Mouse (Mus musculus) spleen, adult 2 months (tissue): ENCODE measurements around the gene Acer1. TPM values are rescaled to one million over a fixed set of nuclear protein-coding genes. Genes with fewer than 3 reads are reported as not detected.

Source experiments
- DNase-seq, 2 experiments: peaks; one replicate each; pipeline versions ENCODE4 v3.0.0 to v3.0.0-alpha.2; 2012 to 2021; ENCODE audit warnings: low spot score in 2 of 2, low read depth in 1 of 2
- H3K27ac ChIP-seq: fragments of 200-500 bp; 2 replicates; pipeline ENCODE4 v1.5.1; 2012; ENCODE audit warnings: low read length, inconsistent platforms; ENCODE audit not compliant: insufficient read depth
- H3K27me3 ChIP-seq: fragments of 200-500 bp; 2 replicates; pipeline ENCODE4 v1.6.1; 2012; ENCODE audit warnings: mild to moderate bottlenecking, moderate library complexity, low read length, inconsistent platforms; ENCODE audit not compliant: control insufficient read depth, insufficient read depth
- H3K36me3 ChIP-seq: fragments of 200-500 bp; 2 replicates; pipeline ENCODE4 v1.6.1; 2012; ENCODE audit warnings: mild to moderate bottlenecking, low read length, inconsistent platforms; ENCODE audit not compliant: control insufficient read depth, insufficient read depth
- H3K4me1 ChIP-seq: fragments of 200-500 bp; 2 replicates; pipeline ENCODE4 v1.6.1; 2011; ENCODE audit warnings: inconsistent platforms; ENCODE audit not compliant: control insufficient read depth, insufficient read depth, insufficient read length
- H3K4me3 ChIP-seq: fragments of 200-500 bp; 2 replicates; pipeline ENCODE4 v1.5.1; 2011; ENCODE audit warnings: mild to moderate bottlenecking, inconsistent platforms; ENCODE audit not compliant: insufficient read depth, insufficient read length; ENCODE audit errors: extremely low read depth
- CTCF ChIP-seq: fragments of 200-500 bp; IDR thresholded peaks from 2 replicates; pipeline ENCODE4 v1.5.1; 2011; ENCODE audit warnings: mild to moderate bottlenecking, inconsistent platforms; ENCODE audit not compliant: insufficient read depth, insufficient read length, insufficient replicate concordance; ENCODE audit errors: extremely low read depth
- POLR2A ChIP-seq: fragments of 200-500 bp; IDR thresholded peaks from 2 replicates; pipeline ENCODE4 v1.6.1; 2011; ENCODE audit warnings: low read depth, low read length, inconsistent platforms
- WGBS: fragments of 180-500 bp; shearing (Covaris S2); methylation state at CpG from one replicate; pipeline ENCODE4 v1.1.7; 2018; 5-methylcytosine and 5-hydroxymethylcytosine counted together
- polyA plus RNA-seq: library from polyadenylated mRNA; depleted of rRNA; stranded (reverse); fragments of >200 nt; gene quantifications from 2 replicates; pipeline ENCODE4 v1.2.3, GENCODE M21; 2012

Gene Acer1
- polyA plus RNA-seq, 1 experiment: not detected

- H3K4me1 ChIP-seq: no peaks in the 10 kb centered on the region
- H3K27me3 ChIP-seq: no peaks in the 10 kb centered on the region
- TF ChIP-seq POLR2A (no peak), CTCF (no peak)
- H3K4me3 ChIP-seq: no peak overlapping the region
- WGBS: 62% methylated on average over 3 of the region's 3 CpGs
- no peak overlapping the region for H3K27ac ChIP-seq
- no peak for DNase-seq
- no peaks in the 10 kb centered on the region for H3K36me3 ChIP-seq
Observed at GRCm38 (mm10) chr17:56969321-56969720, 12.6 kb downstream of the Acer1 start.

- no peak overlapping the region for H3K4me3 ChIP-seq
- no peaks in the 10 kb centered on the region for H3K4me1 ChIP-seq
- TF ChIP-seq POLR2A (no peak), CTCF (no peak)
- DNase-seq: no peak
- H3K36me3 ChIP-seq: no peaks in the 10 kb centered on the region
- 85% methylated on average over 6 of the region's 6 CpGs for WGBS
- H3K27me3 ChIP-seq: no peaks in the 10 kb centered on the region
- no peak overlapping the region for H3K27ac ChIP-seq
Observed at GRCm38 (mm10) chr17:56963646-56964045, 18.3 kb downstream of the Acer1 start.

DNA sequence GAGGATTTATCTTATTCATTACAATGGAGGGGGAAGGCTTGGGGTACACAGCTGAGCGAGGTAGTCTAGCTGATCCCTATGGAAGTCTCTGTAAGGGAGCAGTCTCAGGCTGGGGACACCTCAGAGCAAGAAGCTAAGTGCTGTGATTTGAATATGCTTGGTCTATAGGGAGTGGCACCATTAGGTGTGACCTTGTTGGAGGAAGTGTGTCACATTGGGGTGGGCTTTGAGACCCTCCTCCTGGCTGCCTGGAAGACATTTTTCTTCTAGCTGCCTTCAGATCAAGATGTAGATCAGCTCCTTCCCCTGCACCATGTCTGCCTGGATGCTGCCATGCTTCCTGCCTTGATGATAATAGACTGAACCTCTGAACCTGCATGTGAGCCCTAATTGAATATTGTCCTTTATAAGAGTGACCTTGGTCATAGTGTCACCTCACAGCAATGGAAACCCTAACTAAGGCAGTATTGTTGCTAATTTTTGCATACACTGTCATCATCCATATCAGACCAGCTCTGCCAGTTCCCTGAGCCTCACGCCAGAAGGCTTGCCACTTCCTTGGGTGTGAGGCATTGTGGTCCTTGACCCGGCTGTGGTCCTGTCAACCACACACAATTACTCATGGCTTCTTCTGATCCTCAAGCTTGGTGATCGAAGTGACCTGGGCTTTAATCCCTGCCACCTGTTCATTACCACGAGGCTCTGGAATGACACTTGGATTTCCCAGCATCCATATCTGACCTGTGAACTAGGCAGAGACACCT is 19.1 kb downstream of the Acer1 start:
- TF ChIP-seq CTCF (no peak), POLR2A (no peak)
- H3K4me3 ChIP-seq: no peak overlapping the region
- H3K27me3 ChIP-seq: no peaks in the 10 kb centered on the region
- no peaks in the 10 kb centered on the region for H3K36me3 ChIP-seq
- H3K4me1 ChIP-seq: 0 out of 2 replicates have a peak, but pooled peaks cover 3% of the 10 kb centered on the region
- 75% methylated on average over 5 of the region's 5 CpGs for WGBS
- no peak overlapping the region for H3K27ac ChIP-seq
- no peak for DNase-seq

- Histone ChIP-seq H3K4me1 (0 out of 2 replicates have a peak, but pooled peaks cover 3% of the 10 kb centered on the region), H3K4me3 (no peak overlapping the region), H3K36me3 (no peaks in the 10 kb centered on the region), H3K27ac (no peak overlapping the region), H3K27me3 (no peaks in the 10 kb centered on the region)
- TF ChIP-seq CTCF (no peak), POLR2A (no peak)
- DNase-seq: no peak
- WGBS: 93% methylated on average over 4 of the region's 4 CpGs
Observed at GRCm38 (mm10) chr17:56961880-56962279, 20.0 kb downstream of the Acer1 start.

- DNase-seq: no peak
- Histone ChIP-seq H3K4me1 (0 out of 2 replicates have a peak, but pooled peaks cover 3% of the 10 kb centered on the region), H3K4me3 (no peak overlapping the region), H3K36me3 (no peaks in the 10 kb centered on the region), H3K27ac (no peak overlapping the region), H3K27me3 (no peaks in the 10 kb centered on the region)
- TF ChIP-seq POLR2A: no peak
- no peak for TF ChIP-seq CTCF
- 90% methylated on average over 4 of the region's 4 CpGs for WGBS
Observed at GRCm38 (mm10) chr17:56958667-56959066, 23.3 kb downstream of the Acer1 start.

DNA sequence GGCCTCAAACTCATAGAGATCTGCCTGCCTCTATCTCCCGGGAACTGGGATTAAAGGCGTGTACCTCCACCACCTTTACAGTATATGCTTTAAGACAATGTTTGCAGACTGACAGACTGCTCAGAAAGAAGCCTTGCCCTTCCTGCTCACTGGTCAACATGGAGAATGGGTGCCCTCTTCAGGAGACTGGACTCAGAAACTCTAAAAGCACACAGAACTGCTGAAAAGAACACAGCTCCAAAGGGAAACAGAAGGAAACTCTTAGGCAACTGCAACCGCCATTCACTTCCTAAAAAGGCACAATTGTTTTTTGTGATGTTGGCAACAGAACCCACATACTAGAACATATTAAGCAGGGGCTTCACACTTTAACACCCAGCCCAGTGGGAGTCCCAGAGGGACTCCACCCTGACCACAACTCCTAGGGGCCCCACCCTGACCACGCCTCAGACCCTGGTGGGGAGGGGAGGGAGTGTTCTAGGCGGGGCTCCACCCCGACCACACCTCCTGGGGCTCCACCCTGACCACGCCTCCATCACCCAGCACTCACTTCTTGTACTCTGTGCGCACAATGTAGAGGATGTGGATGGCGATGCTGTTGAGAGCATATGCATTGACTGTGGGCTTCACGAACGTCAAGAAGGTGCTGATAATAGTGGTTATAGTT is 24.0 kb downstream of the Acer1 start:
- no peak overlapping the region for H3K4me3 ChIP-seq

More for the DNA sequence above, 24.0 kb downstream of the Acer1 start:
- DNase-seq: peak; percentile 66 to 74
- Histone ChIP-seq H3K27ac (peak overlapping the region; percentile 33; the same call in 1 of the 2 replicates), H3K36me3 (no peaks in the 10 kb centered on the region), H3K4me1 (0 out of 2 replicates have a peak, but pooled peaks cover 3% of the 10 kb centered on the region), H3K27me3 (no peaks in the 10 kb centered on the region)
- TF ChIP-seq POLR2A: no peak
- TF ChIP-seq CTCF: no peak
- WGBS: 8% methylated on average over 11 of the region's 11 CpGs
